Mouse (Mus musculus): Measurements from ENCODE around the gene Xcl1. TPM values are rescaled to one million over a fixed set of nuclear protein-coding genes. Genes with fewer than 3 reads are reported as not detected.

Xcl1 gene
- polyA plus RNA-seq, 1 experiment from 2014 or later = not detected

Other genes starting within 250 kb of the Xcl1 start
- 0.12 and 0.14 TPM in 2 replicates for gene Dpt, start 138.9 kb downstream of the Xcl1 start, polyA plus RNA-seq (2014; fragmentation: Nextera tagmentation; extraction: Ambion mirVana)
- gene Tbx19, start 225.2 kb upstream of the Xcl1 start, polyA plus RNA-seq (2014; fragmentation: Nextera tagmentation; extraction: Ambion mirVana) = not detected in 2 replicates

All from hindbrain, embryonic 11.5 days (tissue).